Mouse (Mus musculus): ENCODE results near the gene 6430548M08Rik.

DNA sequence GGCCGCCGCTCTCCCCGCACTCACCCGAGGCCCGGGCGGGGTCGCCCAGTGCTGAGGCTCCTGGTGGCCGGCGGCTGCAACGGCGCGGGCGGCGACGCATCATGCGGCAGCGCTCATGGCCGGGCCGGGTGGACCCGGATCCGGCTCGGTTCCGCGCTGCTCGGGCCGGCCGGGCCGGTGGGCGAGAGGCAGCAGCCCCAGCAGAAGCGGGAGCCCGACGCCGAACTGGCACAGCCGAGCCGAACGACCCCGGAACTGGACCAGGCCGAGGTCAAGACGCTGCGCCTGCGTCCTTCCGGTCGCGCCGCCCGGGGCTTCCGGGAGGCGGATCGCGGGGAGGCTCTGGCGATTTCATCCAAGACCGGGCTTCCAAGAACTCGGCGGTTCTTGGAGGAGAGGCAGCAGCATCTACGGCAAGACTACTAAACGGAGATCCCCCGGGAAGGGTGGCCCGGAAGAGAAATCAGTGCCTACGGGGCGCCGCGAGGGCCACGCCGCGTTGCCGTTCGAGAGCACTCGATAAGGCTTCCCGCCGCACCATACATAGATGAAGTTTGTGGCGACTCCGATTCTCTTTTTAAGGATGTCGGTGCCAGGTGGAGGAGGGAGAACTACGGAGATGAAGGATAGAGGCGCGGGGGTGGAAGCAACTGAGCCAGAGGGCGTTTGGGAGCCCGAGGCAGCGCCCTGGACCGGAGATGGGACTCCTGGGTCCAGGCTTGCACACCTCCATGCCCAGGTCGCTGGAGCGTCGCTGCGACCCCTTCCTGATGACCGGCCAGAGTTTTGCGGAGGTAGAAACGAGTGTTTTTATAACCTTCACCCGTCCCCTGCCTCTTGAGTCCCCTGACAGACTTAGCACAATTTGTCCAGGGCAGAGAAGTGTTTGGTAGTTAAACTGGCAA is 12.6 kb upstream of the 6430548M08Rik start, which contains the start of gene Zdhhc7:
- TF ChIP-seq CTCF (IDR thresholded peaks at IDR 0.05; ENCODE audit: low read depth, low read length) (no peak), POLR2A (IDR thresholded peaks at IDR 0.05; ENCODE audit: extremely low read depth, insufficient read depth, low read length) (peak; percentile 32; the same call in 1 of the 2 replicates)
